Mouse (Mus musculus): ENCODE measurements around the gene Cep135.

Cep135 gene

GRCm38 (mm10) chr5:76645091-76645868 is 56.8 kb downstream of the Cep135 start:
- DNase-seq = no peak

- DNase-seq = no peak
These were observed 61.4 kb downstream of the Cep135 start for GRCm38 (mm10) chr5:76649897-76650296.

- DNase-seq = no peak
These were observed 62.7 kb downstream of the Cep135 start for GRCm38 (mm10) chr5:76651151-76651725.

- no peak for DNase-seq
These were observed 67.7 kb downstream of the Cep135 start, which contains the start of gene C530008M17Rik for GRCm38 (mm10) chr5:76656212-76656611. Gene C530008M17Rik (plus strand): TSS chr5:76656512.

GRCm38 (mm10) chr5:76657245-76658083 is 69.0 kb downstream of the Cep135 start:
- peak; percentile 73 to 79 for DNase-seq

GRCm38 (mm10) chr5:76658084-76658934 is 69.8 kb downstream of the Cep135 start:
- peak; percentile 43 to 48 for DNase-seq

- DNase-seq = no peak
These were observed 71.6 kb downstream of the Cep135 start for GRCm38 (mm10) chr5:76659958-76660635.

- DNase-seq = no peak
These were observed 72.8 kb downstream of the Cep135 start for GRCm38 (mm10) chr5:76661310-76661709.

- DNase-seq = no peak
These were observed 76.4 kb downstream of the Cep135 start for GRCm38 (mm10) chr5:76664936-76665335.

GRCm38 (mm10) chr5:76665421-76665820 is 76.9 kb downstream of the Cep135 start:
- DNase-seq = peak; percentile 14 to 40

GRCm38 (mm10) chr5:76666026-76666756 is 77.7 kb downstream of the Cep135 start:
- no peak for DNase-seq

- peak in 1 of 2 experiments; percentile 14 for DNase-seq
These were observed 79.6 kb downstream of the Cep135 start for GRCm38 (mm10) chr5:76668118-76668517.

GRCm38 (mm10) chr5:76668547-76668946 is 80.0 kb downstream of the Cep135 start:
- DNase-seq = no peak

- DNase-seq = no peak
These were observed 81.7 kb downstream of the Cep135 start for GRCm38 (mm10) chr5:76670183-76670582.

GRCm38 (mm10) chr5:76674022-76674653 is 85.6 kb downstream of the Cep135 start:
- no peak for DNase-seq

- no peak for DNase-seq
These were observed 86.9 kb downstream of the Cep135 start for GRCm38 (mm10) chr5:76675369-76675768.

- no peak for DNase-seq
These were observed 92.5 kb downstream of the Cep135 start for GRCm38 (mm10) chr5:76680959-76681358.

- DNase-seq = no peak
These were observed 93.6 kb downstream of the Cep135 start for GRCm38 (mm10) chr5:76681895-76682656.

GRCm38 (mm10) chr5:76683455-76683854 is 95.0 kb downstream of the Cep135 start:
- DNase-seq = no peak

Data from lung, postnatal 4 days (tissue).